Comparison of ENCODE assay signal across 18 mouse cellular contexts in genomic region chr12:14665909-14666308, GRCm38 (mm10).
DNase-seq lines count a peak whose midpoint lies in the region; ATAC-seq and TF ChIP-seq lines count a peak whose summit lies in the region.
"Had no signal": no experiment of that assay in that cellular context is flagged by ENCODE, and none has a peak within 500 bp of the region (broad histone marks: within the 10 kb centered on the region; RNA-seq: fewer than 3 reads in every experiment).

No protein-coding gene starts in this region.

- no peak for TF ChIP-seq RAD21 in CH12.LX (IDR thresholded peaks at IDR 0.05; ENCODE audit: low read depth, low read length)

- no peak for DNase-seq in hindbrain, embryonic 11.5 days (ENCODE audit: low spot score)
- DNase-seq in CH12.LX (ENCODE audit: extremely low read depth): peak; percentile 0
- peak; percentile 50 for DNase-seq in brain, adult 2 months (ENCODE audit: low read depth, low spot score)
- DNase-seq in left cerebral cortex, postnatal 4 days: peak; percentile 84
- no peak for DNase-seq in kidney, adult 11 months
- no peak for DNase-seq in gastrocnemius, adult 18-20 months (ENCODE audit: low spot score)
- DNase-seq: adrenal gland, postnatal 10 days; cerebellum, adult 9-10 months; gastrocnemius, postnatal 10 days; heart, postnatal 14 days; lung, postnatal 36 days; thymus, adult 2 months had no signal

- no peak overlapping the region for H3K4me3 ChIP-seq in hindbrain, embryonic 16.5 days (ENCODE audit: low read length)
- no peak overlapping the region for H3K4me3 ChIP-seq in hindbrain, embryonic 11.5 days (ENCODE audit: low read depth, low read length)
- H3K4me3 ChIP-seq in CH12.LX (replicated peaks in 1 of 3; ENCODE audit: low read depth in 2 of 3, low read length in 2 of 3, poor library complexity in 1 of 3): no peak overlapping the region
- H3K4me3 ChIP-seq: limb, embryonic 13.5 days; midbrain, embryonic 10.5 days; neural tube, embryonic 15.5 days had no signal

- no peaks in the 10 kb centered on the region for H3K4me1 ChIP-seq in hindbrain, embryonic 16.5 days (ENCODE audit: control insufficient read depth, insufficient read depth, low read depth, low read length)
- H3K4me1 ChIP-seq in hindbrain, embryonic 11.5 days (replicated peaks; ENCODE audit: control insufficient read depth, insufficient read depth, low read length): no peaks in the 10 kb centered on the region
- no peaks in the 10 kb centered on the region for H3K4me1 ChIP-seq in CH12.LX (ENCODE audit: control insufficient read depth in 1 of 2, insufficient read depth in 2 of 2)
- H3K4me1 ChIP-seq: limb, embryonic 13.5 days; midbrain, embryonic 10.5 days; neural tube, embryonic 15.5 days had no signal

- intact Hi-C loops in left cerebral cortex, postnatal 4 days (cut with DNase I): no loop called here

- in situ Hi-C loops in CH12.LX (cut with MboI; ENCODE audit: low pct_ligation_motif_present, low pct_unique_long_range_greater_than_20kb, low sequenced_read_pairs): no loop called here

- no peaks in the 10 kb centered on the region for H3K79me2 ChIP-seq in CH12.LX (replicated peaks; ENCODE audit: control insufficient read depth, extremely low read depth, insufficient read depth, poor library complexity, severe bottlenecking)

- H3K27me3 ChIP-seq in hindbrain, embryonic 16.5 days (replicated peaks; ENCODE audit: control insufficient read depth, insufficient read depth, low read length): no peaks in the 10 kb centered on the region
- no peaks in the 10 kb centered on the region for H3K27me3 ChIP-seq in hindbrain, embryonic 11.5 days (ENCODE audit: control insufficient read depth, insufficient read depth, low read length)
- H3K27me3 ChIP-seq in CH12.LX (replicated peaks): no peaks in the 10 kb centered on the region
- H3K27me3 ChIP-seq: limb, embryonic 13.5 days; neural tube, embryonic 15.5 days had no signal

- H3K4me2 ChIP-seq in hindbrain, embryonic 16.5 days (ENCODE audit: low read length): no peak overlapping the region
- no peak overlapping the region for H3K4me2 ChIP-seq in hindbrain, embryonic 11.5 days (replicated peaks; ENCODE audit: low read depth, low read length)
- H3K4me2 ChIP-seq in CH12.LX (ENCODE audit: insufficient read depth, low read depth, poor library complexity, severe bottlenecking): no peak overlapping the region
- H3K4me2 ChIP-seq: limb, embryonic 13.5 days; neural tube, embryonic 15.5 days had no signal

- H3K9me3 ChIP-seq in hindbrain, embryonic 16.5 days (ENCODE audit: control insufficient read depth, low read length): no peaks in the 10 kb centered on the region
- no peaks in the 10 kb centered on the region for H3K9me3 ChIP-seq in hindbrain, embryonic 11.5 days (ENCODE audit: control insufficient read depth, low read length)
- H3K9me3 ChIP-seq in CH12.LX (replicated peaks; ENCODE audit: low read length): no peaks in the 10 kb centered on the region
- H3K9me3 ChIP-seq: limb, embryonic 13.5 days; midbrain, embryonic 10.5 days; neural tube, embryonic 15.5 days had no signal

- no peak overlapping the region for H3K9ac ChIP-seq in hindbrain, embryonic 16.5 days (ENCODE audit: low read depth, low read length)
- H3K9ac ChIP-seq in hindbrain, embryonic 11.5 days (ENCODE audit: low read depth, low read length): no peak overlapping the region
- H3K9ac ChIP-seq in CH12.LX (ENCODE audit: insufficient read depth, low read depth): no peak overlapping the region
- H3K9ac ChIP-seq: limb, embryonic 13.5 days; neural tube, embryonic 15.5 days had no signal

- peak; percentile 89 for ATAC-seq in hindbrain, embryonic 16.5 days
- no peak for ATAC-seq in hindbrain, embryonic 11.5 days (ENCODE audit: low FRiP score)
- ATAC-seq: CD4-positive, CD25-positive, alpha-beta regulatory T cell, adult 4 months had no signal

- no peak for TF ChIP-seq CTCF in CH12.LX (conservative IDR thresholded peaks at IDR 0.05 in 1 of 2, IDR thresholded peaks at IDR 0.05 in 1 of 2; ENCODE audit: low read depth in 2 of 2, low read length in 2 of 2)

- H3K27ac ChIP-seq in hindbrain, embryonic 16.5 days (ENCODE audit: low read depth, low read length): no peak overlapping the region
- no peak overlapping the region for H3K27ac ChIP-seq in hindbrain, embryonic 11.5 days (ENCODE audit: low read depth, low read length)
- H3K27ac ChIP-seq in CH12.LX (ENCODE audit: insufficient read depth, low read depth): no peak overlapping the region
- H3K27ac ChIP-seq: kidney, postnatal 0 days; limb, embryonic 13.5 days; midbrain, embryonic 10.5 days; neural tube, embryonic 15.5 days had no signal

- no peak for TF ChIP-seq POLR2A in CH12.LX (IDR thresholded peaks at IDR 0.05; ENCODE audit: low read depth, low read length)

- no peak for TF ChIP-seq EP300 in CH12.LX (IDR thresholded peaks at IDR 0.05; ENCODE audit: low read length)

- dilution Hi-C loops in CH12.LX (cut with MboI; ENCODE audit: extremely low pct_ligation_motif_present, extremely low pct_unique_long_range_greater_than_20kb, low sequenced_read_pairs): no loop called here

- 72% methylated on average over 2 of the region's 2 CpGs for WGBS in hindbrain, embryonic 16.5 days
- 86% methylated on average over 2 of the region's 2 CpGs for WGBS in hindbrain, embryonic 11.5 days

- no peaks in the 10 kb centered on the region for H3K36me3 ChIP-seq in hindbrain, embryonic 16.5 days (ENCODE audit: control insufficient read depth, insufficient read depth, low read length)
- no peaks in the 10 kb centered on the region for H3K36me3 ChIP-seq in hindbrain, embryonic 11.5 days (ENCODE audit: control insufficient read depth, insufficient read depth, low read length)
- no peaks in the 10 kb centered on the region for H3K36me3 ChIP-seq in CH12.LX (replicated peaks in 1 of 2; ENCODE audit: control insufficient read depth in 1 of 2, insufficient read depth in 1 of 2, low read length in 1 of 2)
- H3K36me3 ChIP-seq: limb, embryonic 13.5 days; midbrain, embryonic 10.5 days; neural tube, embryonic 15.5 days had no signal

TF ChIP-seq in CH12.LX, 34 proteins besides CTCF, POLR2A, EP300 and RAD21:
- no peak for TF ChIP-seq MEF2A (IDR thresholded peaks at IDR 0.05; ENCODE audit: borderline replicate concordance, low read depth, low read length)
- TF ChIP-seq USF1 (IDR thresholded peaks at IDR 0.05; ENCODE audit: low read depth, low read length): no peak
- no peak for TF ChIP-seq HCFC1 (IDR thresholded peaks at IDR 0.05; ENCODE audit: low read depth, low read length)
- no peak for TF ChIP-seq GABPA (IDR thresholded peaks at IDR 0.05; ENCODE audit: insufficient replicate concordance, low read depth, low read length)
- no peak for TF ChIP-seq JUND (conservative IDR thresholded peaks at IDR 0.05; ENCODE audit: low read depth, low read length)
- no peak for TF ChIP-seq ETS1 (conservative IDR thresholded peaks at IDR 0.05; ENCODE audit: low read depth, low read length)
- no peak for TF ChIP-seq UBTF (IDR thresholded peaks at IDR 0.05; ENCODE audit: low read depth, low read length)
- no peak for TF ChIP-seq MAZ (IDR thresholded peaks at IDR 0.05; ENCODE audit: low read depth, low read length)
- no peak for TF ChIP-seq ZC3H11A (IDR thresholded peaks at IDR 0.05; ENCODE audit: low read depth, low read length)
- TF ChIP-seq NELFE (IDR thresholded peaks at IDR 0.05; ENCODE audit: low read depth, low read length): no peak
- TF ChIP-seq ZMIZ1 (IDR thresholded peaks at IDR 0.05; ENCODE audit: low read depth, low read length): no peak
- no peak for TF ChIP-seq MXI1 (IDR thresholded peaks at IDR 0.05; ENCODE audit: low read depth, low read length)

Comparison
In these comparisons a context has a peak if more than half of its experiments do, and no peak if none do; other contexts are left out.
1. DNase-seq: peak in CH12.LX (single experiment), brain, adult 2 months (single experiment) and left cerebral cortex, postnatal 4 days (single experiment); none in hindbrain, embryonic 11.5 days (single experiment), kidney, adult 11 months (single experiment) and gastrocnemius, adult 18-20 months (single experiment).